Mouse (Mus musculus): Measurements from ENCODE around the gene Mypn.
A peak's percentile ranks its signal among the peaks of the same experiment; 100 is the strongest.

Mypn gene

GRCm38 (mm10) chr10:63192736-63193135 is 11.0 kb downstream of the Mypn start:
- DNase-seq: no peak

- no peak for DNase-seq
These were observed 11.5 kb downstream of the Mypn start for GRCm38 (mm10) chr10:63192276-63192675.

- DNase-seq: no peak
These were observed 19.3 kb downstream of the Mypn start for GRCm38 (mm10) chr10:63184451-63184850.

- no peak for DNase-seq
These were observed 21.5 kb downstream of the Mypn start for GRCm38 (mm10) chr10:63182177-63182768.

- DNase-seq: no peak
These were observed 22.6 kb downstream of the Mypn start for GRCm38 (mm10) chr10:63181166-63181565.

GRCm38 (mm10) chr10:63179524-63179923 is 24.2 kb downstream of the Mypn start:
- DNase-seq: no peak

GRCm38 (mm10) chr10:63178318-63178717 is 25.4 kb downstream of the Mypn start:
- DNase-seq: no peak

GRCm38 (mm10) chr10:63177286-63178140 is 26.2 kb downstream of the Mypn start:
- no peak for DNase-seq

- no peak for DNase-seq
These were observed 27.3 kb downstream of the Mypn start for GRCm38 (mm10) chr10:63176471-63176931.

- DNase-seq: no peak
These were observed 31.7 kb downstream of the Mypn start for GRCm38 (mm10) chr10:63172089-63172488.

- no peak for DNase-seq
These were observed 34.2 kb downstream of the Mypn start for GRCm38 (mm10) chr10:63169503-63169902.

GRCm38 (mm10) chr10:63168124-63168523 is 35.6 kb downstream of the Mypn start:
- DNase-seq: no peak

GRCm38 (mm10) chr10:63167241-63167995 is 36.3 kb downstream of the Mypn start:
- DNase-seq: no peak

GRCm38 (mm10) chr10:63165752-63166412 is 37.9 kb downstream of the Mypn start:
- no peak for DNase-seq

GRCm38 (mm10) chr10:63161240-63161639 is 42.5 kb downstream of the Mypn start:
- no peak for DNase-seq

- DNase-seq: peak; percentile 11
These were observed 43.1 kb downstream of the Mypn start for GRCm38 (mm10) chr10:63160671-63161070.

GRCm38 (mm10) chr10:63158191-63158590 is 45.6 kb downstream of the Mypn start:
- no peak for DNase-seq

- DNase-seq: no peak
These were observed 46.3 kb downstream of the Mypn start for GRCm38 (mm10) chr10:63157491-63157890.

GRCm38 (mm10) chr10:63156919-63157318 is 46.8 kb downstream of the Mypn start:
- DNase-seq: peak; percentile 55

GRCm38 (mm10) chr10:63156351-63156750 is 47.4 kb downstream of the Mypn start:
- peak; percentile 41 for DNase-seq

- peak; percentile 75 for DNase-seq
These were observed 47.9 kb downstream of the Mypn start for GRCm38 (mm10) chr10:63155668-63156350.

- DNase-seq: peak; percentile 13
These were observed 49.0 kb downstream of the Mypn start for GRCm38 (mm10) chr10:63154726-63155125.
